Mouse (Mus musculus) limb, embryonic 14.5 days (tissue): Measurements from ENCODE around the gene Zc2hc1b. TPM values are rescaled to one million over a fixed set of nuclear protein-coding genes. Genes with fewer than 3 reads are reported as not detected.

Source experiments
- ATAC-seq: fragments of 200-750 bp; cut with Nextera tagmentation; 2 replicates; pipeline ENCODE4 v1.8.0; 2017; ENCODE audit warnings: low read depth, moderate number of reproducible peaks, moderate TSS enrichment; ENCODE audit not compliant: low FRiP score
- DNase-seq: peaks from one replicate; pipeline ENCODE4 v3.0.0-alpha.2; 2015; ENCODE audit warnings: low spot score
- H3K27ac ChIP-seq: fragments of 300-500 bp; sonication (generic); replicated peaks from 2 replicates; pipeline ENCODE4 v1.5.1; 2014; ENCODE audit warnings: low read depth, mild to moderate bottlenecking, low read length, moderate library complexity, mixed read lengths
- H3K27me3 ChIP-seq: fragments of 300-500 bp; sonication (generic); 2 replicates; pipeline ENCODE4 v1.6.1; 2014; ENCODE audit warnings: low read length, mixed read lengths; ENCODE audit not compliant: control insufficient read depth, insufficient read depth
- H3K36me3 ChIP-seq: fragments of 300-500 bp; sonication (generic); 2 replicates; pipeline ENCODE4 v1.6.1; 2014; ENCODE audit warnings: mild to moderate bottlenecking, low read length, moderate library complexity, mixed read lengths; ENCODE audit not compliant: control insufficient read depth, insufficient read depth
- H3K4me1 ChIP-seq: fragments of 300-500 bp; sonication (generic); 2 replicates; pipeline ENCODE4 v1.6.1; 2014; ENCODE audit warnings: antibody characterized with exemption, low read length, mixed read lengths; ENCODE audit not compliant: control insufficient read depth, insufficient read depth
- H3K4me2 ChIP-seq: fragments of 300-500 bp; sonication (generic); replicated peaks from 2 replicates; pipeline ENCODE4 v1.6.1; 2014; ENCODE audit warnings: low read depth, mild to moderate bottlenecking, low read length, moderate library complexity; ENCODE audit not compliant: severe bottlenecking
- H3K4me3 ChIP-seq: fragments of 300-500 bp; sonication (generic); replicated peaks from 2 replicates; pipeline ENCODE4 v1.5.1; 2014; ENCODE audit warnings: low read length
- H3K9ac ChIP-seq: fragments of 300-500 bp; sonication (generic); 2 replicates; pipeline ENCODE4 v1.6.1; 2014; ENCODE audit warnings: mild to moderate bottlenecking, low read depth, low read length, moderate library complexity; ENCODE audit not compliant: severe bottlenecking
- H3K9me3 ChIP-seq: fragments of 300-500 bp; sonication (generic); 2 replicates; pipeline ENCODE4 v1.6.1; 2016; ENCODE audit warnings: low read length; ENCODE audit not compliant: control insufficient read depth
- POLR2A ChIP-seq: fragments of 200-500 bp; IDR thresholded peaks from 2 replicates; pipeline ENCODE4 v1.8.0; 2012; ENCODE audit warnings: inconsistent platforms, mild to moderate bottlenecking, moderate library complexity, borderline replicate concordance; ENCODE audit not compliant: insufficient read depth, insufficient read length; ENCODE audit errors: extremely low read depth
- WGBS: fragments of 180-500 bp; shearing (Covaris S2); extraction: QIAGEN DNeasy Blood & Tissue Kit; methylation state at CpG from one replicate; pipeline ENCODE4 v1.1.7; 2014; 5-methylcytosine and 5-hydroxymethylcytosine counted together
- polyA plus RNA-seq, 2 experiments: library from polyadenylated mRNA; depleted of rRNA in 1 of 2; stranded (reverse) in 1 of 2; unstranded in 1 of 2; fragments of >200 nt; fragmentation: Nextera tagmentation in 1 of 2; extraction: Ambion mirVana in 1 of 2; gene quantifications; 2 replicates each; pipeline versions ENCODE4 v1.2.1 to v1.2.3; 2012 to 2014

Gene Zc2hc1b
- polyA plus RNA-seq, 2 experiments: not detected

DNA sequence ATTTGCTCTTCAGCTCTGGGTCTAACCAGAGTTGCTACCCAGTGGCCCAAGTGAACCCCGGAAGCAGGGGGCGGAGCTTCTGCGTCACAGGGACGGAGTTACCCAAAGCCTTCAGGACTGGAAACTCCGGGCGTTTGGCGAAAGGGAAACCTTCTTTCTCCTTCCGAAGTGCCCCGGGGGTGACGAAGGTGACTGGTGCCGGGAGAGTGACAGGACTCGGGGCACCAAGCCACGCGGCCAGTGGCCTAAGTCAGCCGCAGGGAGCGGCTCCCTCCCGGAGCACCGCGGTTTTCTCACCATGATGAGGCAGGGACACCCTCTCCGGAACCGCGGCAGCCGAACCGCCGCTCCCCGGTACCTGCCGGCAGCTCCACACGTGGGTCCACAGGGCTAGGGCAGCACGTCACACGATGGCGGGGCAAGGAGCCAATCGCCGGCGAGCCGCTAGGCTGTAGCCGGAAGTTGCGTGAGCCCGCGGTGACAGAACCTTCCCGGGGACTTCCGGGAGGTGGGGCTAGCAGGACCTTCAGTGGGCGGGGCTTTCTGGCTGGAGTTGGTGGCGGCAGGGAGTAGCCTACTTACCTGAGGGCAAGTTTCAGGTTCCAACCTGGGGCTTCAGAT lies 15.0 kb upstream of the Zc2hc1b start, which contains the start of gene Ltv1:
Ltv1 (minus strand) TSS at position 438 of the 621 bp plus-strand sequence.
- Histone ChIP-seq H3K9me3 (no peaks in the 10 kb centered on the region), H3K4me1 (peaks cover 5% of the 10 kb centered on the region; the same call in 1 of the 2 replicates), H3K27me3 (no peaks in the 10 kb centered on the region), H3K27ac (peak within 1 kb of the TSS; percentile 77), H3K4me2 (peak within 1 kb of the TSS; percentile 79), H3K36me3 (peaks cover 14% of the 10 kb centered on the region), H3K9ac (peak within 1 kb of the TSS; percentile 79), H3K4me3 (peak within 1 kb of the TSS; percentile 88)
- no peak for TF ChIP-seq POLR2A
- WGBS: under 1% methylated on average over 42 of the region's 43 CpGs
- DNase-seq (peak; percentile 94), ATAC-seq (peak; percentile 97)

GRCm38 (mm10) chr10:13189881-13190280 lies 12.1 kb upstream of the Zc2hc1b start:
- H3K36me3 ChIP-seq: peaks cover 36% of the 10 kb centered on the region
- 89% methylated on average over 5 of the region's 5 CpGs for WGBS
- H3K9ac ChIP-seq: no peak overlapping the region
- peaks cover 5% of the 10 kb centered on the region; the same call in 1 of the 2 replicates for H3K4me1 ChIP-seq
- H3K4me2 ChIP-seq: no peak overlapping the region
- H3K9me3 ChIP-seq: no peaks in the 10 kb centered on the region
- TF ChIP-seq POLR2A: no peak
- ATAC-seq: no peak
- no peak overlapping the region for H3K27ac ChIP-seq
- H3K27me3 ChIP-seq: no peaks in the 10 kb centered on the region
- DNase-seq: no peak
- no peak overlapping the region for H3K4me3 ChIP-seq

GRCm38 (mm10) chr10:13186754-13187153 lies 8.9 kb upstream of the Zc2hc1b start:
- H3K27me3 ChIP-seq: no peaks in the 10 kb centered on the region
- peaks cover 53% of the 10 kb centered on the region for H3K36me3 ChIP-seq
- no peak overlapping the region for H3K4me3 ChIP-seq
- no peak overlapping the region for H3K4me2 ChIP-seq
- WGBS: 82% methylated on average over 3 of the region's 3 CpGs
- H3K27ac ChIP-seq: 0 out of 2 replicates have a peak overlapping the region, but pooled peaks have one; percentile 33
- H3K4me1 ChIP-seq: 0 out of 2 replicates have a peak, but pooled peaks cover 5% of the 10 kb centered on the region
- DNase-seq (peak; percentile 51), ATAC-seq (no peak)
- H3K9me3 ChIP-seq: no peaks in the 10 kb centered on the region
- no peak overlapping the region for H3K9ac ChIP-seq
- no peak for TF ChIP-seq POLR2A

DNA sequence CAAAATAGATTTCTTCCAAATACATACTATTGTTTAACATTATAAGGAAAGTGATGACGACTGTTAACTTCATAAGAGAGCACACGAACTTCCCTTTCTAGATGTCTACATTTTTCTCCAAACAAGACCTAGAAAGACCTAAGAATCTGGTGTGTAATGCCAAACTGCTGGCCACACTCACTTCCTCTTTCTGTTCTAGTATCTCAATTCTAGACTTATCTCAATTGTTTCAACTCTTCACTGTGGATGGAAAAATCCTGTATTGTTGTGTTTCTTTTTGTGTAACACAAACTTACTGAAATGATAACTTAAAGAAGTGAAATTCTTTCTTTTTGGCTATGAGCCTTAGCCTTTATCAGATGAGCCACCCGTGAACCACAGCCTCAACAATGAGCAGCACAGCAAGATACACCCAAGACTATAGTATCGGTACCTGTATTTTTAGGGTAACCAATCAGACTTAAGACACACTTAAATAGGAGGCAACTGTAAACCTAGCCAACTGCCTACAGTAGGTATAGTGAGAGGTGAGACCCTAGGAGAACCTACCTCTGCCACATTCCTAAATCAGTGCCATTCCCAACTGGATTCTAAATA lies 6.4 kb upstream of the Zc2hc1b start:
- H3K27me3 ChIP-seq: no peaks in the 10 kb centered on the region
- peaks cover 65% of the 10 kb centered on the region for H3K36me3 ChIP-seq
- 0 out of 2 replicates have a peak, but pooled peaks cover 5% of the 10 kb centered on the region for H3K4me1 ChIP-seq
- ATAC-seq: no peak
- H3K4me2 ChIP-seq: no peak overlapping the region
- no peak for TF ChIP-seq POLR2A
- WGBS: 88% methylated on average over 4 of the region's 4 CpGs
- no peak for DNase-seq
- H3K9me3 ChIP-seq: no peaks in the 10 kb centered on the region
- no peak overlapping the region for H3K27ac ChIP-seq
- H3K4me3 ChIP-seq: no peak overlapping the region
- no peak overlapping the region for H3K9ac ChIP-seq

GRCm38 (mm10) chr10:13180211-13180610 lies 2.4 kb upstream of the Zc2hc1b start:
- no peak overlapping the region for H3K4me3 ChIP-seq
- H3K4me1 ChIP-seq: 0 out of 2 replicates have a peak, but pooled peaks cover 5% of the 10 kb centered on the region
- peak; percentile 26 for DNase-seq
- H3K27ac ChIP-seq: no peak overlapping the region
- no peaks in the 10 kb centered on the region for H3K27me3 ChIP-seq
- ATAC-seq: peak; percentile 66
- H3K9ac ChIP-seq: no peak overlapping the region
- H3K4me2 ChIP-seq: no peak overlapping the region
- H3K36me3 ChIP-seq: peaks cover 75% of the 10 kb centered on the region
- no peak for TF ChIP-seq POLR2A
- H3K9me3 ChIP-seq: no peaks in the 10 kb centered on the region
- 84% methylated on average over 7 of the region's 7 CpGs for WGBS
